Mouse (Mus musculus): ENCODE results near the gene Lsm6.

DNA sequence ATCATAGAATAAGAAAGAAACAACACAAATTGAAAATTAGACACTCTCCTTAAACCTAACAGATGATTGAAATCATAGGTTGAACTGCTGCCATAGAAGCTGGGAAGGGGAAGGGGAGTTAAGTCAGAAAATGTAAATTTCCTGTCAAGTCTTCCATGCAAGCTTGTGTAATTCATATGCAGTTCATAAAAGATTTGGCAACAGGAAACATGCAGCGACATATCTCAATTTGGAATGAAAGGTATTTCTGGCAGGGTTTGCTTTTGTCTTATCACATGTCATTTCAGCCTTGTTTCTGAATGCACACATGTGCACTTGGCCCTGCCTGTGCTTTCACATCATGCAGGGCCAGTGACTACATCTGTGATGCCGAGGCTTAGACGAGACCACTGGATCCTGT is 26.3 kb upstream of the Lsm6 start:
- no peak for TF ChIP-seq CTCF (IDR thresholded peaks at IDR 0.05; ENCODE audit: low read depth, low read length)
- no peak for TF ChIP-seq POLR2A (IDR thresholded peaks at IDR 0.05; ENCODE audit: borderline replicate concordance, low read depth, low read length)
